Mouse (Mus musculus): ENCODE measurements around the gene Ttll5. TPM values are rescaled to one million over a fixed set of nuclear protein-coding genes. Genes with fewer than 3 reads are reported as not detected.

Ttll5 gene
- 1 to 10 TPM; 5.4 to 8.5 TPM for total RNA-seq (2021)
- long read RNA-seq, experiment 1, partial matches to known transcripts: 0 of 2 reads
- long read RNA-seq, experiment 1, other reads (novel, unspliced or antisense): 2 of 2 reads
- long read RNA-seq, experiment 2: 0 reads

DNA sequence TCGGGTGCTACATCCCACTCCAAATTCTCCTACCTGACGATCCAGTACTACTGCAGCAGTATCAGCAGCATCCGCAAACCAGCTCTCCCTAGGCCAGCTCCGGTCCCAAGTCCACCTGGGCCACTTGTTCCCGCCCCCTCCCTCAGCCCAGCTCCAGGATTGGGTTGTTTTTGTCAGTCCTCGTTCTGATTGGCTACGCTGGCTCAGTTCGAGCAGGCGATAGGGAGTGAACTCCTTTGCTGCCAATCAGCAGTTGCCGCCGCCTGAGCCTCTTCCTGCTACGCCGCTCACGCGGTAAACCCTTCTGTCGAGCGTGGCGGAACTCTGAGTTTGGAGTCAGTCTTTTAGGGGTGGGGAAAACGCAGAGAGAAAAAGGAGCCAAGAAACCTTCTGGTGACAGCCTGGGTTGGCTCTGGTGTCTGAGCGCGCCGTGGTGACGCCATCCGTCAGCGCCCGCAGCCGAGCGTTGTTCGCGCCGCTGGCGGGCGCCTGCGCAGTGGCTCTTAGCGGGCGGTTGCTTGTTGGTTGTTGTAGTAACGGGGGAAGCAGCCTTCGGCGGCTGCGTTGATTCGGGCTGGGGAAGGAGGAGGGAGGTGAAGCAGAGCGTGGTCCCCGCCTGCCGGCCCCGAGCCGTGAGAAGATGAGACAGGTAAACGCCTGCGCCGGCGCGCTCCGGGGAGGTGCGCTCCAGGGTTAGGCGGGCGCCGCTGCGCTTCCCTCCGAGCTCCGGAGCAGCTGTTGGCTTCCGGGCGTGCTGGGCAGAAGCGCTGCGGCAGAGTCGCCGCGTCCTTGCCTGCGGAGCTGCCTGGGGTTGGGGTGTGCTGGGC lies at the start of gene Ttll5, which contains the start of gene Erg28:
Gene Ttll5 (plus strand): TSS at position 222 of the 827 bp plus-strand sequence.
Gene Erg28 (minus strand): TSS at position 113 of the 827 bp plus-strand sequence.
- no peak for TF ChIP-seq CTCF (IDR thresholded peaks at IDR 0.05)
- peak; percentile 97 for DNase-seq
- Histone ChIP-seq H3K4me3 (peak within 1 kb of the TSS; percentile 88), H3K27ac (peak within 1 kb of the TSS; percentile 97)
- intact Hi-C loops (cut with DNase I): loop anchor here (5.0 kb wide), 1 partner anchor 418 kb away; the partner anchor contains the start of gene Gpatch2l

DNA sequence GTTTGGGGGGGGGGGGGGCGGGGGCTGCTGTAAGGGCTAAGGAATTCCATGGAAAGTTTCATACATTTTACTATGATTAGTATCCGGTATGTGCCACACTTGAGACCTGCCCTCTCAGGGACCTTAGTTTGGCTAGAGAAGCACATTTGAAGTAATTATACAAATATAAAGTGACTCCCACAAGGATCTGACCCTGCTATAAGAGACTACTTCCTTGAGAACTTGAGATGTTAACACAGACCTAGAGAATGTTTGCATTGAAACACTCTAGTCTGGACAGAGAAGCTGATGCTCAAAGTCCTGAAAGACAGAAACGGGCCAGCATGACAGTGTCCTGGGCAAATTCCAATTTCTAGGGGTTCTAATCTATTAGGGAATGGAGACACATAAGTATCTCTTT lies 45.5 kb upstream of the Ttll5 start:
- intact Hi-C loops (cut with DNase I): no loop called here
- no peak for TF ChIP-seq CTCF (IDR thresholded peaks at IDR 0.05)
- no peak overlapping the region for H3K4me3 ChIP-seq
- H3K27ac ChIP-seq: no peak overlapping the region
- DNase-seq: no peak

DNA sequence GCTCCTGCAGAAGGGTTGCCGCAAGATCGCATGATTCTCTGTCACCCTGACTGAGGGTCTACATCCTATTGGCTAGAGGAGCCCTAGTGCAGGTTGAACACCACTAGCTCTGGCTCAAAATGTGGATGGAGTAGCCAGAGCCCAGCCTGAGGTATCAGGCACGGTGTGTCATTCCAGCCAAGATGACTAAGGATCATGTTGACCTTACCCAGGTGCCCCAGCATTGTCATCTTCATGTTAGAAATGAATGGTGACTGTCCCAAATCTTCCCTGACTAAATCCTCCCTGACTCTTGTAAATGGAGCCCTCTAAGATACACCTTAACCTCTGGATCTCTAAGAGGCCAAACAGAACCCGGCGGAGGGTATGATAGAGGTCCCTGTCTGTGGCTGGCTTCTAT lies 44.8 kb upstream of the Ttll5 start:
- H3K4me3 ChIP-seq: no peak overlapping the region
- no peak for DNase-seq
- no peak for TF ChIP-seq CTCF (IDR thresholded peaks at IDR 0.05)
- H3K27ac ChIP-seq: no peak overlapping the region
- intact Hi-C loops (cut with DNase I): no loop called here

DNA sequence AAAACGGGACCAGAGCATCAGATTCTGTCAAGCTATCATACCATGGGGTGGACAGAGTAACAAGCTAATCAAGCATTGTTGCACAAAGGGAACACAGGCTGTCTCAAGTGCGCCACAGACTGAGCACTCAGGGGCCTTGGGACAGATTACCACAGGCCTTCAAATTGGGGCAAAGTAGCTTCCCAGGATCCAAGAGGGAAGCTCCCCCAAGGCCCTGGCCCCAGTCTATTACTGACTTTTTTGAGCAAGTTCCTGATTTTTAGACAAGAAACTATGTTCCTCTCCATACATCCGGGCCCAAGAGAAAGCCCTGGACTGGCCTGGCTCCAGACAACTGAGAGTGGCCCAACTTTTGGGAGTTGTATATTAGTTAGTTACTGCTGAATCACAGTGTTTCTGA lies 42.9 kb upstream of the Ttll5 start:
- no peak for DNase-seq
- Histone ChIP-seq H3K27ac (no peak overlapping the region), H3K4me3 (no peak overlapping the region)
- intact Hi-C loops (cut with DNase I): no loop called here
- no peak for TF ChIP-seq CTCF (IDR thresholded peaks at IDR 0.05)

DNA sequence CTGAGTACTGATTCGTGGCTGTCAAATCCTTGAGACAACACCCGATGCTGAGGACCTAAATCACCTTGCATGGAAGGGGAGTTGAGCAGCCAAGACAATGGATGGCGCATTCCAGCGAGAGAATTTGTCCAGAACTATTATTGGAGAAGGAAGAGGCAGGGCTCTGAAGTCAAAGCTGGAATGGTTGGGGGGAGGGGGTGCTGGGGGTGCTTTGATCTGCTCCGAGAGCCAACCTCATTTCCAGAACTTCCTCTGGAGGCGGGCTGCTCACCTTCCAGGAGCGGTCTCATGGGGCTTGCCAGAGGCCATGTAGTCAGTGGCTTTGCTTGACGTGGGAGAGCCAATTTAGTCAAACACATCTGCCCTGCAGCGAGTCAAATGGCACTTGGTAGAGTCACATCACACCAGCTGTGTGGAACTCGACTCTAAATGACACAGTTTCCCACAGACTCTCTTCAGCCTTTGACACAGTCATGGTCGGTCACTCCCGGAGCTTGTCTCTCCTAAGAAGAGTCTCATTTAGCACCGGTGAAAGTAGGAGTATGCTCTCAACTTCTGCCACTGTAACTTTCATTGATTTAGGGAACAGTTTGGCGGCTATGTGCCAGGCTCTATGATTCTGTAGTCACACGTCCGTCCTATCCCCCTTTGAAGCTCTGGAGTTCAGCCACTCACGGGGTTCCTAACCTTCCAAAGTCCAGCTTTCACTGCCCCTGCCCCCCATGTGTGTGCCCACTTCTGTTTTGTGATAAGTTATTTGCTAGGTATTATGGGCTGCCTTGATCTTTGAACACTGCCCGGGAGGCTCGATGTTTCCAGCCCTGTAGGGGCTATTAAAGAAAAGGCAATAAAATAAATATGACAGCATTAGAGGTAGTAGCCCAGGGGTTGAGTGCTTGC lies 39.3 kb upstream of the Ttll5 start:
- TF ChIP-seq CTCF (IDR thresholded peaks at IDR 0.05): no peak
- Histone ChIP-seq H3K27ac (peak overlapping the region; percentile 73), H3K4me3 (no peak overlapping the region)
- intact Hi-C loops (cut with DNase I): no loop called here
- peak; percentile 35 for DNase-seq

DNA sequence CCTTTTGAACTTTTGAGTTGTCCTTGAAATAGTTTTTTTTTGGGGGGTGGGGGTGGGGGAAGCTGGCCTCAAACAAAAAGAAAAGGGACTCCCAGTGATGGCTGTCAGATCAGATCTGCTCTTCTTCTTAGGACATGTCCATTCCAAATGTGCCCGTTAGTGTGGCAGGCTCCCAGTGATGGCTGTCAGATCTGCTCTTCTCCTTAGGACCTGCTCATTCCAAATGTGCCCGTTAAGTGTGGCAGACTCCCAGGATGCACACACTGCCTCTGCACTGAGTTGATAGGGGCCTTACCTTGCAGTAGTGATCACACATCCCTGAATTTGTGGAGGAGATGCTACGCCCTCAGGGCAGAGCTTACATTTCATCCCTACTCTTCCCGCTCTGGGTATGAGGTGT lies 32.3 kb upstream of the Ttll5 start:
- Histone ChIP-seq H3K4me3 (no peak overlapping the region), H3K27ac (no peak overlapping the region)
- intact Hi-C loops (cut with DNase I): no loop called here
- DNase-seq: no peak
- no peak for TF ChIP-seq CTCF (IDR thresholded peaks at IDR 0.05)

DNA sequence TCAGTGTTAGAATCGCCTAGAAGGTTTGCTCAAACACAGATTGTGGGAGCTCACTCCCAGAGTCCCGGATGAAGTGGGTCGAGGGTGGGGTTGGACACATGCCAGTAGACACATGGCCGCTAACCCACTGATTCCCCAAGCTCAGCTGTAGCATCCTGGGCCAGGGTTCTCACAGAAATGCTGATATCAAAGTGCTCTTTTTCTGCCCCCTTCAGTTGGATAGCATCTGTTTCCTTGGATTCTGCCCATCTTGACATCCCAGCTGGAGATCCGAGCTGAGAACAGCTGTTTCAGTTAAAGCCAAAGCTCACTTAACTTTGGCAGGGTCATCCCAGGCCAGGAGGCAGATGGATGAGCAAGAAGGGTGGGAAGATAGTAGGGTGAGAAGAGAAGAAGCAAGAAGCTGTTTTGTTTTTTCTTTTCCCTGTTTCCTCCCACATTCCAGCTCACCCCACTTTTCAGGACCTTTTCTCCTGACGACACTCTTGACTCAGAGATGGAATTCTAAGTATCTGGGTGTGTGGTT lies 31.6 kb upstream of the Ttll5 start:
- peak; percentile 56 for DNase-seq
- Histone ChIP-seq H3K4me3 (no peak overlapping the region), H3K27ac (no peak overlapping the region; the same call in 1 of the 2 replicates)
- TF ChIP-seq CTCF (IDR thresholded peaks at IDR 0.05): no peak
- intact Hi-C loops (cut with DNase I): no loop called here

DNA sequence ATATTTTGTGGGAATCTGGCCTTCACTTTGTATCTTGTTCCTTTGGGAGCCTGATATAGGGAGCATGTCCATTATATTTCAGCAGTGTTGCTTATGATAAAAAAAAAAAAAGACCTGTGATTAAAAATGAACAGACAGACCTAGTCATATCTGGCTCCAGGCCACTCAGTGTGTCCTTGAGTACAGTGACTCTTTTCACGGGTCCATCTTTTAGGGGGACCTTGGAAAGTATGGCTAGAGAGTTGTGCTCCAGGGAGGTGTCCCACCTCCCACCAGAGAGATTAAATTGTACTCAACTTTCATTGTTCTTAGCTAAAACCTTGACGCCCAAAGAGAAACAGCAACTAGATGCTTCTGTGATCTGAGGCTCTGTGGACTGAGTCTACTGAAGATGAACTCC lies 30.4 kb upstream of the Ttll5 start:
- Histone ChIP-seq H3K27ac (no peak overlapping the region), H3K4me3 (no peak overlapping the region)
- intact Hi-C loops (cut with DNase I): no loop called here
- no peak for DNase-seq
- no peak for TF ChIP-seq CTCF (IDR thresholded peaks at IDR 0.05)

DNA sequence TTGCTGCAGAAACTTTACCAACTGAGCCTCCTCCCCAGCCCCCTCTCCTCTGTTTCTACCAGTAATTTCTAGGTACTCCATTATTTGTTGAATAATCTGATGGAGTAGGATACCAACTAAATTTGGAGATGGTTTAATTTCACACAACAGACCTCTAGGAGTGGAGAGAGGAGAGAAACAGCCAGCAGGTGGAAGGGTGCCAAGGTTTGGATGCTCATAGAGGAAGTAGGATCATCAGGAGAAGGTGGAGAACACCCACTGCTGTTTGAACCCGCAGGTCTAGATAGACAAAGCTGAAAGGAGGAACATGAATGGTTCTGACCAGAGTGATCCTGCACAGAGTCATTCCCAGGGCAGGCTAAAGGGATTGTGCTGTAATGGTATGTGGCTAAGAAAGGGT lies 28.9 kb upstream of the Ttll5 start:
- no peak overlapping the region for H3K27ac ChIP-seq
- H3K4me3 ChIP-seq: no peak overlapping the region
- intact Hi-C loops (cut with DNase I): no loop called here
- TF ChIP-seq CTCF (IDR thresholded peaks at IDR 0.05): no peak
- DNase-seq: no peak

DNA sequence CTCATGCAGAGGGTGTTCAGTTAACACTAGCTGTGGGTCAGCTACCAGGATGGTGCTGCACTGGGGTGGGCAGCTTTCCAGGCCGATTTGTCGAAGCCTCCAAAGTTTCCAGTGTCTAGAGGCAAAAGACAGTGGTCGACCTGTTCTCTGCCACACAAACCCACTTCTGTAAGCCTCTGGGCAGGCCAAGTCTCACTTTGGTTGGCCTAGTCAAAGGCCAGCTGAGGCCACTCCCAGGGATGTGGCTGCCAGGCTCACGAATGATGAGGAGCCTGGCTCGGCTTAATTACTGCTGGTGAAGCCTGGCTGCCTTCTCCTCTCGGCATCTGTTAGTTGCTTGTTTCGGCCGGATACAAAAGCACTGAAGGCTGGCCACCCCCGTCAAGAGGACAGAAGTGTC lies 24.4 kb upstream of the Ttll5 start:
- peak; percentile 30 for DNase-seq
- no peak overlapping the region for H3K4me3 ChIP-seq
- intact Hi-C loops (cut with DNase I): no loop called here
- no peak for TF ChIP-seq CTCF (IDR thresholded peaks at IDR 0.05)
- H3K27ac ChIP-seq: peak overlapping the region; percentile 31; the same call in 1 of the 2 replicates

DNA sequence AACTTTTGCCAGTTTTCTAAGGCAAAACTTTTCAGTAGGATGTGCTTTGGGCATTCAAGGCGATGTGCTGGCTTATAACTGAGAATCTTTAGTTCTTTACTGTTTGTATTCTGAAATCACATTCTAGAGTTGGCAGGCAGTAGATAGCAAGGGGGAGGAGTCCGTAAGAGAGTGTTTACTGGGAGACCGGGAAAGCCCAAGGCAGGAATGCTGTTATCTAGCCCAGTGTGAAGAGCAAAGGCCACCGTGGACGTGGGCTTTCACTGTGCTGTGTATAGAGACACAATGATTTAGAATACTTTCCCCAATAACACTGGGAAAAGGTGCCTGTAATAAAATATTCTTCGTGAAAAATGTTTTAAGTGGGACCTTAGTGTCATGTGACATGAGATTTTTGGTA lies 14.7 kb upstream of the Ttll5 start:
- Histone ChIP-seq H3K4me3 (no peak overlapping the region), H3K27ac (no peak overlapping the region)
- no peak for TF ChIP-seq CTCF (IDR thresholded peaks at IDR 0.05)
- DNase-seq: no peak
- intact Hi-C loops (cut with DNase I): no loop called here

DNA sequence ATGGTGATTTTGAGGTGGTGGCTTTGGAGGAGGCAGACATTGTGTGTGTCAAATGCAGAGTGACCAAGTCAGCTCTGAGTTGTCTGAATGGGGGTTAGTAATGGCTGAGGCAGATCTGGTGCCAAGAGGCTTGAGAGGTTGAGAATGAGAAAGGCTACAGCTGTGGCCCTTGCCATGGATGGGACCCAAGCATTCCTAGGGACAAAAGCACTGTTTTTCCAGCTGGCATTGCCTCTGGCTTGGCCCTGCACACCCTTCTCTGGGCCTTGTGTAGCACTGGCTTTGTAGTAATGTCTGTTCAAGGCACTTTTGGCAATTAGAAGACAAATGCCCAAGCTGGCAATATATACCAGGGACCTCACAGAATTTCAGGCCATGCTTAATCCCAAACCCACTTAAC lies 13.5 kb upstream of the Ttll5 start:
- no peak for DNase-seq
- intact Hi-C loops (cut with DNase I): no loop called here
- H3K4me3 ChIP-seq: no peak overlapping the region
- TF ChIP-seq CTCF (IDR thresholded peaks at IDR 0.05): no peak
- no peak overlapping the region for H3K27ac ChIP-seq

DNA sequence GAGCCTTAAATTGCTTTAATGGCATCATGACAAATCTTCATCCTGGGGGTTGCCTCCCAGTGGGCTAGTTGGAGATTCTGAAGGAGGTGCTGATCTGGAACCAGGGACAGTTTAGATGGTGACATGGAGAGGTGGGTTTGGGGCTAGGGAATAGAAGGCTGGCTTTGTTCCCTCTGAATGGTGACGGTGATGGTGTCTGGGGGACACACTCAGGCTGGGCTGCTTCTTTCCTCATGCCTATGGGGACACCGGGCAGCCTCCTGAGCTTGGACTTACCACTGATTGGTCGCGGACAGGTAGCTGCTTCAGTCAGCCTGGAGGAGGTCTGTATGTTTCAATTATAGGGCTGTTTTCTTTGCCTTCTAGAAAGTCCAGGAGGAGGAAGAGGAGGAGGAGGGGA lies 12.8 kb upstream of the Ttll5 start:
- no peak overlapping the region for H3K4me3 ChIP-seq
- no peak for DNase-seq
- intact Hi-C loops (cut with DNase I): no loop called here
- H3K27ac ChIP-seq: no peak overlapping the region
- TF ChIP-seq CTCF (IDR thresholded peaks at IDR 0.05): no peak
